Mouse (Mus musculus): ENCODE results near the gene Kcnq2. TPM values are rescaled to one million over a fixed set of nuclear protein-coding genes. Genes with fewer than 3 reads are reported as not detected.

Kcnq2 gene
- total and polyA plus RNA-seq, 2 experiments from 2014 or later, result 40.6 to 134 TPM

DNA sequence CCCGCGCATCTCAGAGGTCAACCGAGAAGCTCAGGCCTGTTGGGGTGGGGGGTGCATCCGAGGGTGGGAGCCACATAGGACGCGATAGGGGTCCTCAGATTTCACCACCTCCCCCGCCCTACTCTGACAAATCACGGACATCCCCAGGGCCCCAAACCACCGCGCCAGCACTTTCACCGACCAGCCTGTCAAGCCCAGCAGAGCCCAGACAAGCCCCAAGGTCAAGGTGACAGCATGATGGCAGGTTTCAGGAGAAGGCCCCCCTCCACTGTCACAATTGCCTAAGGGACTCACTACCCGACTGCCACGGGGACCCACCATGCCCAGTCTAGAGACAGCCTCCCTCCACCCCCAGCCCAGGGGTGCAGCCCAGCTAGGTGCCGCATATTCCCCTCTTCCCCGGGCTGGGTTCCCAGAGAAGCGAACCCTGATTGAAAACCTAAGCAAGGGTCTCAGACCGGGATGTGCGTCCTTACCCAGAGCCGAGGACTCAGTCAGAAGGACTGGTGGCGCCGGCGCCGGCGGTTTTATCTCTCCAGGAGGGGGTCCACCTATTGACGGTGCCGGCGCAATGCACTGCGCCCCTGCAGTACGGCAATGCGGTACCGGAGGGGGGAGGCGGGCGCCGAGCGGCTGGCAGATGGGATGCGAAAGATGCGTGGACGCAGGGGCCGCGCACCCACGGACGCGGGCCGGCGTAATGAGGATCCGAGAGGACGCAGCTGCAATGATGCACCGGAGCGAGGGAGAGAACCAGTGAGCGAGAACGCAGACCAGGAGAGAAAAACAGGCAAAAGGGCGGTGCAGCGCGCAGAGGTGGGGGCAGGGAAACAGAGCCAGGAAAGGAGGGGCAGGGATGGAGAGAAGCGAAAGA is 21.4 kb upstream of the Kcnq2 start, which contains the start of gene Eef1a2:
TSS of gene Eef1a2 (minus strand) at position 767 of the 874 bp plus-strand sequence.
- peak within 1 kb of the TSS; percentile 92 for H3K4me2 ChIP-seq (ENCODE audit: low read depth, low read length, poor library complexity, severe bottlenecking)
- H3K4me1 ChIP-seq (ENCODE audit: insufficient read depth, low read length), result peaks cover 39% of the 10 kb centered on the region
- peak; percentile 67 for TF ChIP-seq CTCF (IDR thresholded peaks at IDR 0.05)
- ATAC-seq (ENCODE audit: low FRiP score), result peak; percentile 56
- DNase-seq (ENCODE audit: low spot score), result peak; percentile 81
- H3K27ac ChIP-seq (ENCODE audit: low read depth, low read length), result peak within 1 kb of the TSS; percentile 85
- H3K27me3 ChIP-seq (ENCODE audit: insufficient read depth, low read length), result no peaks in the 10 kb centered on the region
- peak within 1 kb of the TSS; percentile 54 for H3K4me3 ChIP-seq (ENCODE audit: low read depth, low read length)
- H3K36me3 ChIP-seq (ENCODE audit: insufficient read depth, low read length), result peaks cover 16% of the 10 kb centered on the region
- H3K9me3 ChIP-seq (ENCODE audit: low read length), result no peaks in the 10 kb centered on the region
- H3K9ac ChIP-seq (replicated peaks; ENCODE audit: low read length, poor library complexity, severe bottlenecking), result peak within 1 kb of the TSS; percentile 84
- 2% methylated on average over 55 of the region's 55 CpGs for WGBS

DNA sequence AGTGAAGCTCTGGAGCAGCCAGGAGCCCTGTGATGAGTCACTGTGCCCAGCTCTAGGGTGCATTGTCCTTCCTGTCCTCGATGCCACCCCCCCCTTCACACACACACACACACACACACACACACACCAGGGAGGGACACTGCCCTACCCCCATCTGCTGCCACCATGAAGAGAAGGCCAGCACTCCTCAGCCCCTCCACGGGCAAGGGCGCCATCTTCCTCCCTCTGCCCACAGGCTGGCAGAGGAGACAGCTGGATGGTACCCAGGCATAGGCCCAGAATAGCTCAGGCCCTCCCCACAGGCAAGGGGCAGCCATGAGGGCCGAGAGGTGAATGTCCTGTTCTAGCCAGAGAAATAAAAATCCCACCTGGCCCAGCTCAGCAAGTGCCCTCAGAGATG is 20.7 kb upstream of the Kcnq2 start:
- 64% methylated on average over 4 of the region's 4 CpGs for WGBS
- Histone ChIP-seq H3K4me2 (ENCODE audit: low read depth, low read length, poor library complexity, severe bottlenecking) (peak overlapping the region; percentile 92), H3K27me3 (ENCODE audit: insufficient read depth, low read length) (no peaks in the 10 kb centered on the region), H3K9ac (replicated peaks; ENCODE audit: low read length, poor library complexity, severe bottlenecking) (peak overlapping the region; percentile 84), H3K27ac (ENCODE audit: low read depth, low read length) (peak overlapping the region; percentile 85), H3K4me1 (ENCODE audit: insufficient read depth, low read length) (peaks cover 39% of the 10 kb centered on the region), H3K36me3 (ENCODE audit: insufficient read depth, low read length) (peaks cover 22% of the 10 kb centered on the region), H3K4me3 (ENCODE audit: low read depth, low read length) (peak overlapping the region; percentile 54), H3K9me3 (ENCODE audit: low read length) (no peaks in the 10 kb centered on the region)
- DNase-seq (ENCODE audit: low spot score) (no peak), ATAC-seq (ENCODE audit: low FRiP score) (peak; percentile 15; the same call in 1 of the 2 replicates)
- TF ChIP-seq CTCF (IDR thresholded peaks at IDR 0.05), result no peak

- H3K27ac ChIP-seq (ENCODE audit: low read depth, low read length), result no peak overlapping the region
- no peaks in the 10 kb centered on the region for H3K27me3 ChIP-seq (ENCODE audit: insufficient read depth, low read length)
- peak overlapping the region; percentile 36; the same call in 1 of the 2 replicates for H3K9ac ChIP-seq (replicated peaks; ENCODE audit: low read length, poor library complexity, severe bottlenecking)
- DNase-seq (ENCODE audit: low spot score) (no peak), ATAC-seq (ENCODE audit: low FRiP score) (no peak)
- no peaks in the 10 kb centered on the region for H3K9me3 ChIP-seq (ENCODE audit: low read length)
- peak overlapping the region; percentile 92 for H3K4me2 ChIP-seq (ENCODE audit: low read depth, low read length, poor library complexity, severe bottlenecking)
- H3K36me3 ChIP-seq (ENCODE audit: insufficient read depth, low read length), result peaks cover 31% of the 10 kb centered on the region
- no peak for TF ChIP-seq CTCF (IDR thresholded peaks at IDR 0.05)
- WGBS, result 85% methylated on average over 8 of the region's 8 CpGs
- peak overlapping the region; percentile 54 for H3K4me3 ChIP-seq (ENCODE audit: low read depth, low read length)
- peaks cover 39% of the 10 kb centered on the region for H3K4me1 ChIP-seq (ENCODE audit: insufficient read depth, low read length)
These were observed 19.8 kb upstream of the Kcnq2 start for GRCm38 (mm10) chr2:181154831-181155415.

GRCm38 (mm10) chr2:181154361-181154760 is 19.3 kb upstream of the Kcnq2 start:
- Histone ChIP-seq H3K4me2 (ENCODE audit: low read depth, low read length, poor library complexity, severe bottlenecking) (peak overlapping the region; percentile 92), H3K4me3 (ENCODE audit: low read depth, low read length) (no peak overlapping the region), H3K27me3 (ENCODE audit: insufficient read depth, low read length) (no peaks in the 10 kb centered on the region), H3K9me3 (ENCODE audit: low read length) (no peaks in the 10 kb centered on the region), H3K9ac (replicated peaks; ENCODE audit: low read length, poor library complexity, severe bottlenecking) (no peak overlapping the region), H3K27ac (ENCODE audit: low read depth, low read length) (no peak overlapping the region), H3K36me3 (ENCODE audit: insufficient read depth, low read length) (peaks cover 35% of the 10 kb centered on the region), H3K4me1 (ENCODE audit: insufficient read depth, low read length) (peaks cover 34% of the 10 kb centered on the region)
- ATAC-seq (ENCODE audit: low FRiP score) (no peak), DNase-seq (ENCODE audit: low spot score) (no peak)
- TF ChIP-seq CTCF (IDR thresholded peaks at IDR 0.05), result no peak
- WGBS, result 85% methylated on average over 3 of the region's 3 CpGs

DNA sequence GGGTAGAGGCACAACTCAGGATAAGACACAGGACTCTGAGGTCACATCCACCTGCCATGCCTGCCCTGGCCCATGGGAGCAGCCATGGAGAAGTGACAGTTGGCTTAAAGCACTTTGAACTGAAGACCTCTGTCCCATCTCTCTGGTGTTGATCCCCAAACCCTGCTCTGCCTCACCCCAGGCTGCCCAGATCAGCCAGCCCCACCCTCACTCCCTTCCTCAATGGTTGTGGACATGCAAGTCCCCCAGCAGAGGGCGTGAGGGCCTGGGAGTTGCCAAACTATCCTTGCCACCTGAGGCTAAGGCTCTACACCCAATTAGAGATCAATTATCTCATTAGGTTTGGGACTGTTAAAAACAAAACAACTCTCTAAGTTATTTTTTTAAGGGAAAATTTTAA is 18.7 kb upstream of the Kcnq2 start:
- Histone ChIP-seq H3K27ac (ENCODE audit: low read depth, low read length) (no peak overlapping the region), H3K4me3 (ENCODE audit: low read depth, low read length) (no peak overlapping the region), H3K9me3 (ENCODE audit: low read length) (no peaks in the 10 kb centered on the region), H3K27me3 (ENCODE audit: insufficient read depth, low read length) (no peaks in the 10 kb centered on the region), H3K4me1 (ENCODE audit: insufficient read depth, low read length) (peaks cover 29% of the 10 kb centered on the region), H3K36me3 (ENCODE audit: insufficient read depth, low read length) (peaks cover 35% of the 10 kb centered on the region), H3K4me2 (ENCODE audit: low read depth, low read length, poor library complexity, severe bottlenecking) (no peak overlapping the region; the same call in 1 of the 2 replicates), H3K9ac (replicated peaks; ENCODE audit: low read length, poor library complexity, severe bottlenecking) (no peak overlapping the region)
- TF ChIP-seq CTCF (IDR thresholded peaks at IDR 0.05), result peak; percentile 69
- ATAC-seq (ENCODE audit: low FRiP score), result no peak
- WGBS, result 11% methylated on average over 1 of the region's 1 CpGs
- DNase-seq (ENCODE audit: low spot score), result no peak

GRCm38 (mm10) chr2:181153131-181153530 is 18.0 kb upstream of the Kcnq2 start:
- Histone ChIP-seq H3K36me3 (ENCODE audit: insufficient read depth, low read length) (peaks cover 35% of the 10 kb centered on the region), H3K27me3 (ENCODE audit: insufficient read depth, low read length) (no peaks in the 10 kb centered on the region), H3K27ac (ENCODE audit: low read depth, low read length) (no peak overlapping the region), H3K4me3 (ENCODE audit: low read depth, low read length) (no peak overlapping the region), H3K4me1 (ENCODE audit: insufficient read depth, low read length) (peaks cover 25% of the 10 kb centered on the region), H3K9ac (replicated peaks; ENCODE audit: low read length, poor library complexity, severe bottlenecking) (no peak overlapping the region), H3K9me3 (ENCODE audit: low read length) (no peaks in the 10 kb centered on the region), H3K4me2 (ENCODE audit: low read depth, low read length, poor library complexity, severe bottlenecking) (no peak overlapping the region)
- TF ChIP-seq CTCF (IDR thresholded peaks at IDR 0.05), result no peak
- no peak for DNase-seq (ENCODE audit: low spot score)
- WGBS, result 87% methylated on average over 1 of the region's 1 CpGs
- no peak for ATAC-seq (ENCODE audit: low FRiP score)

Data from midbrain, postnatal 0 days (tissue).